Mouse (Mus musculus) heart, embryonic 15.5 days (tissue): Measurements from ENCODE around the gene Gm5105. TPM values are rescaled to one million over a fixed set of nuclear protein-coding genes. Genes with fewer than 3 reads are reported as not detected.

Experiments
- ATAC-seq: fragments of 200-750 bp; cut with Nextera tagmentation; replicated peaks from 2 replicates; pipeline ENCODE4 v1.8.0; 2017; ENCODE audit warnings: low read depth, moderate TSS enrichment; ENCODE audit not compliant: insufficient number of reproducible peaks, insufficient read depth, low FRiP score
- H3K27ac ChIP-seq: fragments of 300-500 bp; sonication (generic); 2 replicates; pipeline ENCODE4 v1.5.1; 2015; ENCODE audit warnings: mild to moderate bottlenecking, inconsistent platforms
- H3K27me3 ChIP-seq: fragments of 300-500 bp; sonication (generic); 2 replicates; pipeline ENCODE4 v1.6.1; 2015; ENCODE audit warnings: inconsistent platforms
- H3K36me3 ChIP-seq: fragments of 300-500 bp; sonication (generic); 2 replicates; pipeline ENCODE4 v1.6.1; 2015; ENCODE audit warnings: mild to moderate bottlenecking, inconsistent platforms
- H3K4me1 ChIP-seq: fragments of 300-500 bp; sonication (generic); replicated peaks from 2 replicates; pipeline ENCODE4 v1.6.1; 2015; ENCODE audit warnings: inconsistent platforms
- H3K4me2 ChIP-seq: fragments of 300-500 bp; sonication (generic); 2 replicates; pipeline ENCODE4 v1.6.1; 2015; ENCODE audit warnings: inconsistent platforms, mild to moderate bottlenecking, moderate library complexity
- H3K4me3 ChIP-seq: fragments of 300-500 bp; sonication (generic); 2 replicates; pipeline ENCODE4 v1.5.1; 2015; ENCODE audit warnings: mild to moderate bottlenecking, inconsistent platforms
- H3K9ac ChIP-seq: fragments of 300-500 bp; sonication (generic); 2 replicates; pipeline ENCODE4 v1.6.1; 2015; ENCODE audit warnings: mild to moderate bottlenecking, inconsistent platforms
- H3K9me3 ChIP-seq: fragments of 300-500 bp; sonication (generic); replicated peaks from 2 replicates; pipeline ENCODE4 v1.6.1; 2016; ENCODE audit warnings: inconsistent platforms
- WGBS: fragments of 180-500 bp; shearing (Covaris S2); methylation state at CpG from one replicate; pipeline ENCODE4 v1.1.7; 2015; ENCODE audit warnings: mixed read lengths; 5-methylcytosine and 5-hydroxymethylcytosine counted together
- polyA plus RNA-seq: library from polyadenylated mRNA; unstranded; fragments of >200 nt; fragmentation: Nextera tagmentation; extraction: Ambion mirVana; gene quantifications from 2 replicates; pipeline ENCODE4 v1.2.1, GENCODE M21; 2015

The Gm5105 gene
- polyA plus RNA-seq, 1 experiment from 2014 or later: 0.58 TPM

- no peak overlapping the region for H3K4me2 ChIP-seq
- no peaks in the 10 kb centered on the region for H3K27me3 ChIP-seq
- ATAC-seq: no peak
- H3K9me3 ChIP-seq: no peaks in the 10 kb centered on the region
- peaks cover 6% of the 10 kb centered on the region for H3K4me1 ChIP-seq
- no peak overlapping the region for H3K27ac ChIP-seq
- H3K4me3 ChIP-seq: no peak overlapping the region
- WGBS: 83% methylated on average over 4 of the region's 4 CpGs
- H3K36me3 ChIP-seq: no peaks in the 10 kb centered on the region
- H3K9ac ChIP-seq: no peak overlapping the region
Observed at GRCm38 (mm10) chr3:138022003-138022402, 45.2 kb downstream of the Gm5105 start.

GRCm38 (mm10) chr3:138016810-138017209 lies 50.4 kb downstream of the Gm5105 start:
- Histone ChIP-seq H3K27ac (no peak overlapping the region), H3K9me3 (no peaks in the 10 kb centered on the region), H3K4me3 (no peak overlapping the region), H3K4me2 (no peak overlapping the region), H3K27me3 (no peaks in the 10 kb centered on the region), H3K4me1 (no peaks in the 10 kb centered on the region), H3K9ac (no peak overlapping the region), H3K36me3 (no peaks in the 10 kb centered on the region)
- WGBS: 81% methylated on average over 12 of the region's 12 CpGs
- no peak for ATAC-seq

- Histone ChIP-seq H3K9me3 (no peaks in the 10 kb centered on the region), H3K4me1 (peaks cover 4% of the 10 kb centered on the region), H3K27me3 (no peaks in the 10 kb centered on the region), H3K36me3 (no peaks in the 10 kb centered on the region), H3K9ac (no peak overlapping the region), H3K4me3 (no peak overlapping the region), H3K4me2 (no peak overlapping the region), H3K27ac (no peak overlapping the region)
- no peak for ATAC-seq
- WGBS: 24% methylated on average over 2 of the region's 2 CpGs
Observed at GRCm38 (mm10) chr3:138014725-138015124, 52.5 kb downstream of the Gm5105 start.

- peaks cover 17% of the 10 kb centered on the region for H3K4me1 ChIP-seq
- H3K4me2 ChIP-seq: no peak overlapping the region
- H3K27me3 ChIP-seq: no peaks in the 10 kb centered on the region
- no peaks in the 10 kb centered on the region for H3K36me3 ChIP-seq
- no peak overlapping the region for H3K9ac ChIP-seq
- no peaks in the 10 kb centered on the region for H3K9me3 ChIP-seq
- ATAC-seq: no peak
- no peak overlapping the region for H3K27ac ChIP-seq
- 52% methylated on average over 4 of the region's 4 CpGs for WGBS
- no peak overlapping the region for H3K4me3 ChIP-seq
Observed at GRCm38 (mm10) chr3:138012351-138012750, 54.8 kb downstream of the Gm5105 start.

- Histone ChIP-seq H3K9me3 (no peaks in the 10 kb centered on the region), H3K4me2 (peak overlapping the region; percentile 30; the same call in 1 of the 2 replicates), H3K9ac (no peak overlapping the region; the same call in 1 of the 2 replicates), H3K4me3 (no peak overlapping the region), H3K4me1 (peaks cover 30% of the 10 kb centered on the region), H3K36me3 (no peaks in the 10 kb centered on the region), H3K27ac (peak overlapping the region; percentile 65), H3K27me3 (no peaks in the 10 kb centered on the region)
- WGBS: 27% methylated on average over 6 of the region's 6 CpGs
- no peak for ATAC-seq
Observed at GRCm38 (mm10) chr3:138008152-138008551, 59.0 kb downstream of the Gm5105 start.

GRCm38 (mm10) chr3:138006896-138007295 lies 60.3 kb downstream of the Gm5105 start:
- Histone ChIP-seq H3K4me3 (no peak overlapping the region), H3K27ac (no peak overlapping the region), H3K4me1 (peaks cover 39% of the 10 kb centered on the region), H3K9me3 (no peaks in the 10 kb centered on the region), H3K36me3 (no peaks in the 10 kb centered on the region), H3K9ac (no peak overlapping the region), H3K27me3 (no peaks in the 10 kb centered on the region), H3K4me2 (no peak overlapping the region)
- 43% methylated on average over 3 of the region's 3 CpGs for WGBS
- ATAC-seq: no peak

- H3K9me3 ChIP-seq: no peaks in the 10 kb centered on the region
- H3K27me3 ChIP-seq: no peaks in the 10 kb centered on the region
- no peak overlapping the region for H3K9ac ChIP-seq
- H3K36me3 ChIP-seq: no peaks in the 10 kb centered on the region
- ATAC-seq: no peak
- H3K4me1 ChIP-seq: peaks cover 54% of the 10 kb centered on the region
- H3K4me2 ChIP-seq: no peak overlapping the region
- H3K4me3 ChIP-seq: no peak overlapping the region
- no peak overlapping the region for H3K27ac ChIP-seq
- WGBS: 73% methylated on average over 7 of the region's 7 CpGs
Observed at GRCm38 (mm10) chr3:138003264-138003663, 63.9 kb downstream of the Gm5105 start.

GRCm38 (mm10) chr3:138002545-138002944 lies 64.6 kb downstream of the Gm5105 start:
- H3K4me1 ChIP-seq: peaks cover 51% of the 10 kb centered on the region
- H3K27ac ChIP-seq: no peak overlapping the region
- no peak overlapping the region for H3K4me2 ChIP-seq
- H3K4me3 ChIP-seq: no peak overlapping the region
- no peaks in the 10 kb centered on the region for H3K36me3 ChIP-seq
- no peaks in the 10 kb centered on the region for H3K27me3 ChIP-seq
- no peak for ATAC-seq
- H3K9me3 ChIP-seq: no peaks in the 10 kb centered on the region
- 57% methylated on average over 6 of the region's 6 CpGs for WGBS
- H3K9ac ChIP-seq: no peak overlapping the region

GRCm38 (mm10) chr3:138001865-138002264 lies 65.3 kb downstream of the Gm5105 start:
- H3K9me3 ChIP-seq: no peaks in the 10 kb centered on the region
- H3K9ac ChIP-seq: peak overlapping the region; percentile 49; the same call in 1 of the 2 replicates
- H3K27me3 ChIP-seq: no peaks in the 10 kb centered on the region
- peaks cover 55% of the 10 kb centered on the region for H3K4me1 ChIP-seq
- H3K36me3 ChIP-seq: no peaks in the 10 kb centered on the region
- ATAC-seq: no peak
- peak overlapping the region; percentile 56 for H3K4me2 ChIP-seq
- peak overlapping the region; percentile 38 for H3K4me3 ChIP-seq
- WGBS: 53% methylated on average over 4 of the region's 4 CpGs
- H3K27ac ChIP-seq: peak overlapping the region; percentile 86

- H3K36me3 ChIP-seq: no peaks in the 10 kb centered on the region
- peak; percentile 76 for ATAC-seq
- peaks cover 58% of the 10 kb centered on the region for H3K4me1 ChIP-seq
- peak overlapping the region; percentile 38 for H3K4me3 ChIP-seq
- H3K27me3 ChIP-seq: no peaks in the 10 kb centered on the region
- no peaks in the 10 kb centered on the region for H3K9me3 ChIP-seq
- peak overlapping the region; percentile 86 for H3K27ac ChIP-seq
- peak overlapping the region; percentile 49; the same call in 1 of the 2 replicates for H3K9ac ChIP-seq
- peak overlapping the region; percentile 56 for H3K4me2 ChIP-seq
- WGBS: 16% methylated on average over 4 of the region's 4 CpGs
Observed at GRCm38 (mm10) chr3:138000724-138001069, 66.5 kb downstream of the Gm5105 start.

GRCm38 (mm10) chr3:138000062-138000723 lies 67.0 kb downstream of the Gm5105 start:
- H3K4me2 ChIP-seq: no peak overlapping the region
- H3K9ac ChIP-seq: no peak overlapping the region
- peaks cover 58% of the 10 kb centered on the region for H3K4me1 ChIP-seq
- WGBS: 82% methylated on average over 8 of the region's 8 CpGs
- H3K27ac ChIP-seq: peak overlapping the region; percentile 86
- H3K27me3 ChIP-seq: no peaks in the 10 kb centered on the region
- H3K36me3 ChIP-seq: no peaks in the 10 kb centered on the region
- no peak overlapping the region for H3K4me3 ChIP-seq
- no peaks in the 10 kb centered on the region for H3K9me3 ChIP-seq
- ATAC-seq: no peak

- Histone ChIP-seq H3K27me3 (no peaks in the 10 kb centered on the region), H3K9me3 (no peaks in the 10 kb centered on the region), H3K4me2 (no peak overlapping the region), H3K4me3 (no peak overlapping the region), H3K9ac (no peak overlapping the region), H3K27ac (peak overlapping the region; percentile 86), H3K36me3 (no peaks in the 10 kb centered on the region), H3K4me1 (peaks cover 59% of the 10 kb centered on the region)
- no peak for ATAC-seq
- 81% methylated on average over 9 of the region's 9 CpGs for WGBS
Observed at GRCm38 (mm10) chr3:137999224-137999790, 67.9 kb downstream of the Gm5105 start.
